Mouse (Mus musculus): Measurements from ENCODE around the gene Zc3h14. TPM values are rescaled to one million over a fixed set of nuclear protein-coding genes. Genes with fewer than 3 reads are reported as not detected.

The Zc3h14 gene
- polyA plus RNA-seq, 1 experiment from 2014 or later = 98.3 TPM

- H3K9ac ChIP-seq = no peak overlapping the region
- no peaks in the 10 kb centered on the region for H3K9me3 ChIP-seq
- peak; percentile 71 for ATAC-seq
- H3K4me3 ChIP-seq (replicated peaks) = no peak overlapping the region
- H3K36me3 ChIP-seq = no peaks in the 10 kb centered on the region
- H3K4me2 ChIP-seq (replicated peaks) = no peak overlapping the region
- WGBS = 21% methylated on average over 2 of the region's 2 CpGs
- H3K4me1 ChIP-seq (replicated peaks) = peaks cover 11% of the 10 kb centered on the region
- H3K27me3 ChIP-seq (replicated peaks) = no peaks in the 10 kb centered on the region
- no peak overlapping the region for H3K27ac ChIP-seq
Measured at GRCm38 (mm10) chr12:98746131-98746530, 633 bp upstream of the Zc3h14 start.

- H3K9ac ChIP-seq = peak overlapping the region; percentile 91
Measured at GRCm38 (mm10) chr12:98747380-98747753, 603 bp downstream of the Zc3h14 start.

GRCm38 (mm10) chr12:98757636-98758035, 10.9 kb downstream of the Zc3h14 start:
- WGBS = 90% methylated on average over 6 of the region's 6 CpGs
- no peaks in the 10 kb centered on the region for H3K4me1 ChIP-seq (replicated peaks)
- no peak overlapping the region for H3K9ac ChIP-seq
- H3K27ac ChIP-seq = no peak overlapping the region
- H3K4me2 ChIP-seq (replicated peaks) = no peak overlapping the region
- H3K9me3 ChIP-seq = no peaks in the 10 kb centered on the region
- peaks cover 6% of the 10 kb centered on the region; the same call in 1 of the 2 replicates for H3K36me3 ChIP-seq
- no peaks in the 10 kb centered on the region for H3K27me3 ChIP-seq (replicated peaks)
- ATAC-seq = no peak
- H3K4me3 ChIP-seq (replicated peaks) = no peak overlapping the region

More at GRCm38 (mm10) chr12:98747380-98747753, 603 bp downstream of the Zc3h14 start:
- Histone ChIP-seq H3K27me3 (replicated peaks) (no peaks in the 10 kb centered on the region), H3K36me3 (no peaks in the 10 kb centered on the region), H3K9me3 (no peaks in the 10 kb centered on the region), H3K4me3 (replicated peaks) (peak overlapping the region; percentile 94), H3K4me1 (replicated peaks) (peaks cover 8% of the 10 kb centered on the region; the same call in 1 of the 2 replicates), H3K27ac (peak overlapping the region; percentile 86), H3K4me2 (replicated peaks) (peak overlapping the region; percentile 62)
- 1% methylated on average over 14 of the region's 14 CpGs for WGBS
- peak; percentile 52 for ATAC-seq

GRCm38 (mm10) chr12:98759700-98760099, 12.9 kb downstream of the Zc3h14 start:
- WGBS = 89% methylated on average over 6 of the region's 6 CpGs
- H3K4me1 ChIP-seq (replicated peaks) = no peaks in the 10 kb centered on the region
- no peak overlapping the region for H3K9ac ChIP-seq
- no peaks in the 10 kb centered on the region for H3K9me3 ChIP-seq
- ATAC-seq = no peak
- H3K27ac ChIP-seq = no peak overlapping the region
- H3K27me3 ChIP-seq (replicated peaks) = no peaks in the 10 kb centered on the region
- no peak overlapping the region for H3K4me2 ChIP-seq (replicated peaks)
- peaks cover 6% of the 10 kb centered on the region; the same call in 1 of the 2 replicates for H3K36me3 ChIP-seq
- H3K4me3 ChIP-seq (replicated peaks) = no peak overlapping the region

- H3K4me1 ChIP-seq (replicated peaks) = no peaks in the 10 kb centered on the region
- no peak overlapping the region for H3K4me3 ChIP-seq (replicated peaks)
- H3K9ac ChIP-seq = no peak overlapping the region
- H3K4me2 ChIP-seq (replicated peaks) = no peak overlapping the region
- no peak overlapping the region for H3K27ac ChIP-seq
- H3K36me3 ChIP-seq = peaks cover 15% of the 10 kb centered on the region; the same call in 1 of the 2 replicates
- H3K27me3 ChIP-seq (replicated peaks) = no peaks in the 10 kb centered on the region
- 91% methylated on average over 2 of the region's 2 CpGs for WGBS
- no peak for ATAC-seq
- H3K9me3 ChIP-seq = no peaks in the 10 kb centered on the region
Measured at GRCm38 (mm10) chr12:98766241-98766640, 19.5 kb downstream of the Zc3h14 start.

- no peak overlapping the region for H3K27ac ChIP-seq
- 69% methylated on average over 3 of the region's 3 CpGs for WGBS
- no peak overlapping the region for H3K4me2 ChIP-seq (replicated peaks)
- H3K27me3 ChIP-seq (replicated peaks) = no peaks in the 10 kb centered on the region
- H3K36me3 ChIP-seq = peaks cover 20% of the 10 kb centered on the region
- no peak for ATAC-seq
- H3K9me3 ChIP-seq = no peaks in the 10 kb centered on the region
- no peaks in the 10 kb centered on the region for H3K4me1 ChIP-seq (replicated peaks)
- H3K9ac ChIP-seq = no peak overlapping the region
- no peak overlapping the region for H3K4me3 ChIP-seq (replicated peaks)
Measured at GRCm38 (mm10) chr12:98777509-98777908, 30.7 kb downstream of the Zc3h14 start.

- no peak for ATAC-seq
- no peak overlapping the region for H3K4me2 ChIP-seq (replicated peaks)
- WGBS = 84% methylated on average over 4 of the region's 4 CpGs
- H3K4me3 ChIP-seq (replicated peaks) = no peak overlapping the region
- H3K9me3 ChIP-seq = no peaks in the 10 kb centered on the region
- no peaks in the 10 kb centered on the region for H3K4me1 ChIP-seq (replicated peaks)
- H3K36me3 ChIP-seq = peaks cover 24% of the 10 kb centered on the region
- no peaks in the 10 kb centered on the region for H3K27me3 ChIP-seq (replicated peaks)
- no peak overlapping the region for H3K9ac ChIP-seq
- no peak overlapping the region for H3K27ac ChIP-seq
Measured at GRCm38 (mm10) chr12:98779148-98779547, 32.4 kb downstream of the Zc3h14 start.

GRCm38 (mm10) chr12:98784251-98784650, 37.5 kb downstream of the Zc3h14 start:
- ATAC-seq = no peak
- WGBS = 95% methylated on average over 1 of the region's 1 CpGs
- Histone ChIP-seq H3K36me3 (peaks cover 27% of the 10 kb centered on the region), H3K4me3 (replicated peaks) (no peak overlapping the region), H3K4me2 (replicated peaks) (no peak overlapping the region), H3K27ac (no peak overlapping the region), H3K4me1 (replicated peaks) (no peaks in the 10 kb centered on the region), H3K9me3 (no peaks in the 10 kb centered on the region), H3K27me3 (replicated peaks) (no peaks in the 10 kb centered on the region), H3K9ac (no peak overlapping the region)

GRCm38 (mm10) chr12:98795731-98796318, 49.1 kb downstream of the Zc3h14 start:
- Histone ChIP-seq H3K4me1 (replicated peaks) (no peaks in the 10 kb centered on the region), H3K4me3 (replicated peaks) (no peak overlapping the region), H3K27ac (no peak overlapping the region), H3K9me3 (no peaks in the 10 kb centered on the region), H3K4me2 (replicated peaks) (no peak overlapping the region), H3K27me3 (replicated peaks) (no peaks in the 10 kb centered on the region), H3K36me3 (peaks cover 5% of the 10 kb centered on the region), H3K9ac (no peak overlapping the region)
- no peak for ATAC-seq
- 93% methylated on average over 3 of the region's 3 CpGs for WGBS

GRCm38 (mm10) chr12:98800334-98800733, 53.6 kb downstream of the Zc3h14 start:
- ATAC-seq = no peak
- Histone ChIP-seq H3K36me3 (no peaks in the 10 kb centered on the region), H3K4me3 (replicated peaks) (no peak overlapping the region), H3K9ac (no peak overlapping the region), H3K27ac (no peak overlapping the region), H3K27me3 (replicated peaks) (no peaks in the 10 kb centered on the region), H3K9me3 (no peaks in the 10 kb centered on the region), H3K4me1 (replicated peaks) (no peaks in the 10 kb centered on the region), H3K4me2 (replicated peaks) (no peak overlapping the region)
- 88% methylated on average over 5 of the region's 5 CpGs for WGBS

GRCm38 (mm10) chr12:98802245-98802644, 55.5 kb downstream of the Zc3h14 start:
- ATAC-seq = no peak
- 66% methylated on average over 3 of the region's 3 CpGs for WGBS
- Histone ChIP-seq H3K4me2 (replicated peaks) (no peak overlapping the region), H3K4me1 (replicated peaks) (no peaks in the 10 kb centered on the region), H3K9me3 (no peaks in the 10 kb centered on the region), H3K27ac (no peak overlapping the region), H3K36me3 (no peaks in the 10 kb centered on the region), H3K9ac (no peak overlapping the region), H3K27me3 (replicated peaks) (no peaks in the 10 kb centered on the region), H3K4me3 (replicated peaks) (no peak overlapping the region)

- no peak for ATAC-seq
- H3K27ac ChIP-seq = no peak overlapping the region
- H3K9ac ChIP-seq = no peak overlapping the region
- no peaks in the 10 kb centered on the region for H3K4me1 ChIP-seq (replicated peaks)
- H3K27me3 ChIP-seq (replicated peaks) = no peaks in the 10 kb centered on the region
- no peak overlapping the region for H3K4me2 ChIP-seq (replicated peaks)
- H3K4me3 ChIP-seq (replicated peaks) = no peak overlapping the region
- H3K9me3 ChIP-seq = no peaks in the 10 kb centered on the region
- 86% methylated on average over 3 of the region's 3 CpGs for WGBS
- H3K36me3 ChIP-seq = no peaks in the 10 kb centered on the region
Measured at GRCm38 (mm10) chr12:98804078-98804748, 57.4 kb downstream of the Zc3h14 start.

- Histone ChIP-seq H3K9me3 (no peaks in the 10 kb centered on the region), H3K36me3 (no peaks in the 10 kb centered on the region), H3K4me1 (replicated peaks) (no peaks in the 10 kb centered on the region), H3K27ac (no peak overlapping the region), H3K9ac (no peak overlapping the region), H3K4me2 (replicated peaks) (no peak overlapping the region), H3K27me3 (replicated peaks) (no peaks in the 10 kb centered on the region), H3K4me3 (replicated peaks) (no peak overlapping the region)
- no peak for ATAC-seq
- 79% methylated on average over 2 of the region's 2 CpGs for WGBS
Measured at GRCm38 (mm10) chr12:98820781-98821180, 74.0 kb downstream of the Zc3h14 start.
